Mouse (Mus musculus) lung, postnatal 0 days (tissue): ENCODE results near the gene Pip5k1b. TPM values are rescaled to one million over a fixed set of nuclear protein-coding genes. Genes with fewer than 3 reads are reported as not detected.
A peak's percentile ranks its signal among the peaks of the same experiment; 100 is the strongest.

Experiments used
- ATAC-seq: fragments of 200-750 bp; cut with Nextera tagmentation; 2 replicates; pipeline ENCODE4 v1.8.0; 2017; ENCODE audit warnings: moderate library complexity
- DNase-seq: peaks from one replicate; pipeline ENCODE4 v3.0.0-alpha.2; 2016; ENCODE audit warnings: low spot score
- H3K27ac ChIP-seq: fragments of 300-500 bp; sonication (generic); 2 replicates; pipeline ENCODE4 v1.5.1; 2014; ENCODE audit warnings: antibody characterized with exemption, mild to moderate bottlenecking, low read length, mixed read lengths
- H3K27me3 ChIP-seq: fragments of 300-500 bp; sonication (generic); replicated peaks from 2 replicates; pipeline ENCODE4 v1.6.1; 2014; ENCODE audit warnings: low read length, mixed read lengths; ENCODE audit not compliant: insufficient read depth
- H3K36me3 ChIP-seq: fragments of 300-500 bp; sonication (generic); 2 replicates; pipeline ENCODE4 v1.6.1; 2014; ENCODE audit warnings: low read length, mixed read lengths; ENCODE audit not compliant: insufficient read depth
- H3K4me1 ChIP-seq: fragments of 300-500 bp; sonication (generic); 2 replicates; pipeline ENCODE4 v1.6.1; 2014; ENCODE audit warnings: antibody characterized with exemption, low read depth, low read length, mixed read lengths; ENCODE audit not compliant: insufficient read depth
- H3K4me2 ChIP-seq: fragments of 300-500 bp; sonication (generic); replicated peaks from 2 replicates; pipeline ENCODE4 v1.6.1; 2014; ENCODE audit warnings: low read depth, mild to moderate bottlenecking, low read length, moderate library complexity, mixed read lengths
- H3K4me3 ChIP-seq: fragments of 300-500 bp; sonication (generic); 2 replicates; pipeline ENCODE4 v1.5.1; 2014; ENCODE audit warnings: low read depth, low read length
- H3K9ac ChIP-seq: fragments of 300-500 bp; sonication (generic); replicated peaks from 2 replicates; pipeline ENCODE4 v1.6.1; 2014; ENCODE audit warnings: low read depth, mild to moderate bottlenecking
- H3K9me3 ChIP-seq: fragments of 300-500 bp; sonication (generic); 2 replicates; pipeline ENCODE4 v1.6.1; 2016; ENCODE audit warnings: low read length, mixed read lengths
- CTCF ChIP-seq: IDR thresholded peaks from 2 replicates; pipeline ENCODE4 v1.5.1; 2016; ENCODE audit warnings: antibody characterized with exemption, mild to moderate bottlenecking
- EP300 ChIP-seq: IDR thresholded peaks from 2 replicates; pipeline ENCODE4 v1.6.1; 2016; ENCODE audit warnings: antibody characterized with exemption, mild to moderate bottlenecking, control low read depth
- WGBS: fragments of 180-500 bp; shearing (Covaris S2); extraction: QIAGEN DNeasy Blood & Tissue Kit; methylation state at CpG from one replicate; pipeline ENCODE4 v1.1.7; 2014; 5-methylcytosine and 5-hydroxymethylcytosine counted together
- polyA plus RNA-seq: library from polyadenylated mRNA; unstranded; fragments of >200 nt; fragmentation: Nextera tagmentation; extraction: Ambion mirVana; gene quantifications from 2 replicates; pipeline ENCODE4 v1.2.1, GENCODE M21; 2015

Gene Pip5k1b
- polyA plus RNA-seq, 1 experiment from 2014 or later = 14.5 TPM

DNA sequence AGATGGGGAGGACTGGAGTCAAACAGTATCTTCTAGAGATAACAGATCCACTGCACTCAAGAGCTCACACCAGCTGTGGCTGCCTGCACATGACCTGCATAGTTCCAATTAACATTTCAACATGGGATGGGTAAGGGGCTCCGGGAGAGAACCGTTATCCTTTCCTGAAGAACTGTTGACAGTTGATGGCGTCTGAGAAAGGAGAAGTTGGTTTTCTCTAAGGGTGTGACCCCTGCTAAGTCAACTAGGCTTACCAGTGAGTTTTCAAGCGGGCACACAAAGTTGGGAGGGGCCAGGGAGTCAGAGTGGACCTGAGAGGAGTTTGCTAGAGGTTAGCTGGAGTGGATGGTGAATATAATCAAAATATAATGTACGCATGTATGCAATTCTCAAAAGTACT is 65.4 kb downstream of the Pip5k1b start:
- Histone ChIP-seq H3K27me3 (no peaks in the 10 kb centered on the region), H3K4me1 (no peaks in the 10 kb centered on the region), H3K27ac (no peak overlapping the region), H3K4me2 (no peak overlapping the region), H3K9ac (no peak overlapping the region), H3K9me3 (no peaks in the 10 kb centered on the region), H3K36me3 (no peaks in the 10 kb centered on the region), H3K4me3 (no peak overlapping the region)
- ATAC-seq = no peak
- TF ChIP-seq EP300 (no peak), CTCF (no peak)
- WGBS = 42% methylated on average over 5 of the region's 5 CpGs
- no peak for DNase-seq

DNA sequence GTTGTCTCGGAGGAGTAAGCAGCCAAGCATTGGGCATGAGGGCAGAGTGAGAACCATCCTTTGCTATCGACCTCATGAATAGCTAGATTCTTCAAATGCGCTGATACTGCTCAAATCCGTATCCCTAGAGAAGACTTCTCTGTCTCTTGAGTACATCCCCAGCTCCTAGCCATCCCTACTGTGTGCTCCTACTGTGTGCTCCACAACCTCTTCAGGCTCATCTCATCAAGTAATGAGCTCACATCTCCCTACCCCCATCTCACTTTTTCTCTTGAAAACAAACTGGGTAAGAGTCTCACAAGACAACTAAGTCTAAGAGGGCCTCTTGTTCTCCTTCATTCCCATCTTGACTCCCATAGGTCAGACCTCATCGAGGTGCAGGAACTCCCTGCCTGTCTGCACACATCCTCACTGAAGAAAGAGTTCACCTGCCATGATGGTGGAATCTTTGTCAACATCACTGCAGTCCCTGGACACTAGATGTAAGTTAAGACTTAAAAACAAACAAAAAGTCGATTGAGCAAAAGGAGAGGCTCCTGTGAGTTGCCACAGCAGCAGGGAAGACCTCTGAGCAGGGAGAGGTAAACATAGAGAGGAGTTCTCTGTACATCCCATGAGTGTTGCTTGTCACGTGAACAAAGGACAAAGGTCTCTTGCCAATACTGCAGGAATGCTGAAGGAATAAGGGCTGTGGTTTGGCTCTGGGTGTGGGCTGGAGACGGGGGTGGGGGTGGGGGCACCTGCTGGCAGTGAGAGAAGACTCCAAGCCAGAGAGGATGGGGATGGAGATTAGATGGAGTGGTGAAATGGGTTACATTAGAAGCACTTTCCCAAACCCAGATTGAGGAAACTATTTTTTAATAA is 69.0 kb downstream of the Pip5k1b start:
- Histone ChIP-seq H3K4me1 (no peaks in the 10 kb centered on the region), H3K4me3 (no peak overlapping the region), H3K27me3 (no peaks in the 10 kb centered on the region), H3K9me3 (no peaks in the 10 kb centered on the region), H3K4me2 (no peak overlapping the region), H3K9ac (no peak overlapping the region), H3K36me3 (no peaks in the 10 kb centered on the region), H3K27ac (no peak overlapping the region)
- ATAC-seq = no peak
- TF ChIP-seq CTCF = no peak
- TF ChIP-seq EP300 = no peak
- DNase-seq = no peak
- 68% methylated on average over 8 of the region's 8 CpGs for WGBS

DNA sequence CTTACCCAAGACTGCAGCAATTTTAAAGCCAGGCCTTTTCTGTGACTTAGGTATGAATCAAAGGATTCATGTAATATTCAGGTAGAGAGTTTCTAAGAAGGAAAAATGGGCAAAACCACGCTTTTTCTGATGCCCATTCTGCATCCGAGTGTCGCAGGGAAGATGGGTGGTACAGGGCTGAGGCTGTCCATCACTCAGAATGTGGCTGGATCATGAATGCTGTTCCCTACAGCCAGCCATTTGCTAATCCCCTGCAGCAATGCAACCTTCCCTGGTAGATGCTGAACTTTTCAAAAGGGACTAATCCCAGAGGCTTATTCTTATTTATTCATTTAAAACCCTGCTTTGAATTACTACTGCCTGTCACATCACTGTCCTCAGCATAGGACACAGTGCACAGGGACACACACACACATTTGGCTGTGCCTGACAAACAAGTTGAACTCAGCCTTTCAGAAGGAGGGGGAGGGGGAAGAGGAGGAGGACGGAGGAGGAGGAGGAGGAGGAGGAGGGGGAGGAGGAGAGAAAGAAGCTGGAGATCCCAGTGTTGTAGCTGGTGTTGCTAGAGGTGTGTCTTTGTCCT is 71.0 kb downstream of the Pip5k1b start:
- Histone ChIP-seq H3K4me3 (no peak overlapping the region), H3K27me3 (no peaks in the 10 kb centered on the region), H3K9me3 (no peaks in the 10 kb centered on the region), H3K36me3 (no peaks in the 10 kb centered on the region), H3K9ac (no peak overlapping the region), H3K4me1 (no peaks in the 10 kb centered on the region), H3K27ac (no peak overlapping the region), H3K4me2 (no peak overlapping the region)
- TF ChIP-seq EP300 (no peak), CTCF (no peak)
- DNase-seq (no peak), ATAC-seq (no peak)
- WGBS = 62% methylated on average over 4 of the region's 4 CpGs

DNA sequence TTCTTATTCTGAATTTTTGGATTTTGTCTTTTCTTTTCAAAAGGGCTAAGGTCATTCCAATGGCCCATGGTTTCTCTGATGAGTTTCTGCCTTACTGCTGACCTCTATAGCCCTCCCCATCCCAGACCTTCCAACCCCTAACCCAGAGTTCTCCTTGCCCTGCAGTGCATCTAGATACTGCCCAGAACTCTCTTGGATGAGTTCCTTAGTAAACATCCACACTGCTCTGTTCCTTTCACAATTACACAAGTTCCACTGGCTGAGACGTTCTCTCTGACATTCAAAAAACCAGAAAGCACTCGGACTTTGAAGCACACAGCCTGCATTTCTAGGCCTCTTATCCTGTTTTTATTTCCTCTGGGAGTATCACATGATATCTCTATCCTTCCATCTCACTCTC is 74.8 kb downstream of the Pip5k1b start:
- H3K9ac ChIP-seq = no peak overlapping the region
- TF ChIP-seq CTCF = no peak
- TF ChIP-seq EP300 = no peak
- no peak for ATAC-seq
- peaks cover 4% of the 10 kb centered on the region for H3K4me1 ChIP-seq
- no peak overlapping the region for H3K4me2 ChIP-seq
- no peak overlapping the region for H3K4me3 ChIP-seq
- no peaks in the 10 kb centered on the region for H3K27me3 ChIP-seq
- H3K9me3 ChIP-seq = no peaks in the 10 kb centered on the region
- WGBS = 45% methylated on average over 2 of the region's 2 CpGs
- H3K36me3 ChIP-seq = no peaks in the 10 kb centered on the region
- peak; percentile 15 for DNase-seq
- H3K27ac ChIP-seq = no peak overlapping the region

DNA sequence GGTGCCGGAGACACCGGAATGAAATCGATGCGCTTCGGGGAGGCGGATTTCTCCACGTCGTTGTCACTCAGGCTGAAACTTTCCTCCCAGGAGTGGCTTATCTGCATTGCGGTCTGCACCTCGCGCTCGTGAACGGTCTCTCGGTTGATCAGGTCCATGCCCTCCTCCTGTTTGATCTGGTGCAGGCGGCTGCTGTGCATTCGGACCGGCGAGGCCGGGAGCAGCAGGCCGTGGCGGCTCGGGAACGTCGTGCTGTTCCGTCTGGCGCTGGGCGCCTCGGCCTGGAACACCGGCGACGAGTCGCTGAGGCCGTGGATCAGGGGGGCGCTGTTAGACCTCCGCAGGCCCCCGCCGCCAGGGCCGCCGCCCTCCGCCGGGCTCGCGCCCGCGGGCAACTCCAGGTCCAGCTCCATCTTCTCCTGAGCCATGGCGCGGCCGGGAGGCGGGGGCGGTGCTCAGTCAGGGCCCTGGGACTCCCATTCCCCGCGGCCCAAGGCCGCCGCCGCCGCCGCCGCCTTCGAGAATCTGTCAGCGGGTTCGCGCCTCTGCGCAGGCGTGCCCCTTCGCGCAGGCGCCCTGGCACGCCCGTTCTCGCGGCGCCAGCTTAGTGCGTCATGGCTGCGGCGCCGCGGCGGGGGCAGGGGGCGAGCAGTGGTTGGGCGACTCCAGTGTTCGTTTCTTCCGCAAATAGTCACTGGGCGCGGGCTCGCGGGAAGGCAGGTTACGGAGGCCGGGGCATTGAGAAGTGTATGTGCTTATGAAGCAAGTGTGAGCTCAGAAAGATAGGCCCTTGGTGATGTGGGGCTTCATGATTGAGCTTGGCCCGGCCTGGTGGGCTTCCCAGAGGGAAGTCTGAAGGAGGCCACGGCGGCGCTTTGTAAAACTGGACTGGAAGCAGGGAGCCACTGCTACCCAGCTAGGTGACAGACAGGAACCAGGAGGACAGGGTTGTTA is 78.5 kb downstream of the Pip5k1b start, which contains the start of gene Fam122a:
Gene Fam122a (minus strand): TSS at position 428 of the 954 bp plus-strand sequence.
- Histone ChIP-seq H3K4me2 (peak within 1 kb of the TSS; percentile 75), H3K9me3 (no peaks in the 10 kb centered on the region), H3K27ac (peak within 1 kb of the TSS; percentile 92), H3K9ac (peak within 1 kb of the TSS; percentile 81), H3K36me3 (no peaks in the 10 kb centered on the region), H3K4me3 (peak within 1 kb of the TSS; percentile 75), H3K27me3 (no peaks in the 10 kb centered on the region), H3K4me1 (peaks cover 4% of the 10 kb centered on the region)
- TF ChIP-seq CTCF = peak; percentile 24; the same call in 1 of the 2 replicates
- no peak for TF ChIP-seq EP300
- ATAC-seq = peak; percentile 99
- WGBS = under 1% methylated on average over 74 of the region's 92 CpGs
- DNase-seq = peak; percentile 96

DNA sequence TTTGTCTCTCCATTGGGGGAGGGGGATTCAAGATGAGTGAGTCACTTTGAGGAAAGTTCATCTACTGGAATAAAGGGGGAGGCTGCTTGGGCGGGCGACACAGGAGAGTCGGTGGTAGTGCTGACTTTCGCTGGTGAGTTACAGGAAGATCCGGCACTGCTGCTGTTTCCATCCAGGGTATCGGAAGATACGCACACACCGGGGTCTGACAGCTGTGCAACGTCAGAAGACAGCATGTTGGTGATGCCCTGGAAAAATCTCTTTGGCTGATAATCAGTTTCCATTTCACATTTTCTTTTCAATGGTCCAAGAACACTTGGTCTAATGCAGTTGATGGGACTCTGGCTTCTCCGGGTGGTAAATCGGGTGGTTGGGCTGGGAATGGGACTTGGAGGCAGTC is 79.2 kb downstream of the Pip5k1b start:
- ATAC-seq (no peak), DNase-seq (peak; percentile 63)
- Histone ChIP-seq H3K4me2 (peak overlapping the region; percentile 75), H3K27me3 (no peaks in the 10 kb centered on the region), H3K9me3 (no peaks in the 10 kb centered on the region), H3K4me3 (peak overlapping the region; percentile 75), H3K36me3 (no peaks in the 10 kb centered on the region), H3K4me1 (peaks cover 4% of the 10 kb centered on the region), H3K27ac (peak overlapping the region; percentile 92), H3K9ac (peak overlapping the region; percentile 81)
- TF ChIP-seq CTCF = no peak
- TF ChIP-seq EP300 = no peak
- under 1% methylated on average over 11 of the region's 11 CpGs for WGBS
